Mouse (Mus musculus) heart, postnatal 0 days (tissue): Measurements from ENCODE around the gene Kcng3. TPM values are rescaled to one million over a fixed set of nuclear protein-coding genes. Genes with fewer than 3 reads are reported as not detected.
A peak's percentile ranks its signal among the peaks of the same experiment; 100 is the strongest.

Experiments
- ATAC-seq: fragments of 200-750 bp; cut with Nextera tagmentation; 2 replicates; pipeline ENCODE4 v1.8.0; 2017; ENCODE audit warnings: low read depth, moderate number of reproducible peaks, moderate library complexity; ENCODE audit not compliant: insufficient read depth
- DNase-seq: peaks from one replicate; pipeline ENCODE4 v3.0.0-alpha.2; 2016; ENCODE audit warnings: low spot score
- H3K27ac ChIP-seq: fragments of 300-500 bp; sonication (generic); 2 replicates; pipeline ENCODE4 v1.5.1; 2014; ENCODE audit warnings: low read depth, mild to moderate bottlenecking
- H3K27me3 ChIP-seq: fragments of 300-500 bp; sonication (generic); 2 replicates; pipeline ENCODE4 v1.6.1; 2014; ENCODE audit warnings: low read length, mixed read lengths; ENCODE audit not compliant: control insufficient read depth, insufficient read depth
- H3K36me3 ChIP-seq: fragments of 300-500 bp; sonication (generic); replicated peaks from 2 replicates; pipeline ENCODE4 v1.6.1; 2014; ENCODE audit warnings: low read length, mixed read lengths; ENCODE audit not compliant: control insufficient read depth, insufficient read depth
- H3K4me1 ChIP-seq: fragments of 300-500 bp; sonication (generic); 2 replicates; pipeline ENCODE4 v1.6.1; 2014; ENCODE audit warnings: antibody characterized with exemption; ENCODE audit not compliant: control insufficient read depth, insufficient read depth
- H3K4me2 ChIP-seq: fragments of 300-500 bp; sonication (generic); 2 replicates; pipeline ENCODE4 v1.6.1; 2014; ENCODE audit warnings: low read depth, mild to moderate bottlenecking, low read length, moderate library complexity
- H3K4me3 ChIP-seq: fragments of 300-500 bp; sonication (generic); 2 replicates; pipeline ENCODE4 v1.5.1; 2014; ENCODE audit warnings: low read depth, low read length
- H3K9ac ChIP-seq: fragments of 300-500 bp; sonication (generic); replicated peaks from 2 replicates; pipeline ENCODE4 v1.6.1; 2014; ENCODE audit warnings: low read depth, low read length, mixed read lengths
- H3K9me3 ChIP-seq: fragments of 300-500 bp; sonication (generic); replicated peaks from 2 replicates; pipeline ENCODE4 v1.6.1; 2016; ENCODE audit warnings: low read length; ENCODE audit not compliant: control insufficient read depth
- CTCF ChIP-seq: IDR thresholded peaks from 2 replicates; pipeline ENCODE4 v1.5.1; 2016; ENCODE audit warnings: antibody characterized with exemption, control low read depth, low read depth
- EP300 ChIP-seq: IDR thresholded peaks from 2 replicates; pipeline ENCODE4 v1.6.1; 2016; ENCODE audit warnings: antibody characterized with exemption, low read depth
- WGBS: fragments of 180-500 bp; shearing (Covaris S2); extraction: QIAGEN DNeasy Blood & Tissue Kit; methylation state at CpG from one replicate; pipeline ENCODE4 v1.1.7; 2014; 5-methylcytosine and 5-hydroxymethylcytosine counted together
- polyA plus RNA-seq: library from polyadenylated mRNA; unstranded; fragments of >200 nt; fragmentation: Nextera tagmentation; extraction: Ambion mirVana; gene quantifications from 2 replicates; pipeline ENCODE4 v1.2.1, GENCODE M21; 2015
- total RNA-seq: library from RNA; depleted of rRNA; stranded (reverse); fragments of >200 nt; gene quantifications from 2 replicates; pipeline ENCODE4 v1.2.3, GENCODE M21; 2014; ENCODE audit warnings: low replicate concordance

Kcng3 gene
- total and polyA plus RNA-seq, 2 experiments from 2014 or later, result not detected

- H3K36me3 ChIP-seq, result no peaks in the 10 kb centered on the region
- no peak overlapping the region for H3K27ac ChIP-seq
- H3K9me3 ChIP-seq, result 0 out of 2 replicates have a peak, but pooled peaks cover 3% of the 10 kb centered on the region
- H3K27me3 ChIP-seq, result peaks cover 13% of the 10 kb centered on the region
- DNase-seq (no peak), ATAC-seq (no peak)
- TF ChIP-seq CTCF (peak; percentile 23; the same call in 1 of the 2 replicates), EP300 (no peak)
- H3K4me2 ChIP-seq, result no peak overlapping the region
- WGBS, result 75% methylated on average over 2 of the region's 2 CpGs
- H3K4me3 ChIP-seq, result no peak overlapping the region
- H3K4me1 ChIP-seq, result peaks cover 6% of the 10 kb centered on the region
- no peak overlapping the region for H3K9ac ChIP-seq
These were observed 5.7 kb upstream of the Kcng3 start for GRCm38 (mm10) chr17:83637393-83637792.

DNA sequence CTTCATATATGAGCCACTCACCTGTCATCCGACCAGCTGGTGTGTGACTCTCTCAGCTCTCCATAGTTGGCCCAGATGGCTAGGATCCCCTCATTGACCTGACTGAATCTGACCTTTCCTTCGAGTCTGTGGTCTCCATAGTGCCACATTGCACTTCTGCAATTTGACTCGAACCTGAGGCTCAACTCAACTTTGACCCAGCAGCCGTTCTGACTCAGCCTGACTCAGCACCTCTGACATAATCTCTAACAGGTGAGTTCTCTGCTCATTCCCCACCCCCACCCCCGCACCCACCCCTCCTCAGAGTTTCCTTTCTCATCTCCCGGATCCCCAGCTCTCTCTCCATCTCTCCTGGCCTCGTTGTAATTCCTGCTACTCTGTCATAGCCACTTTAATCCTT is 4.7 kb upstream of the Kcng3 start:
- H3K36me3 ChIP-seq, result no peaks in the 10 kb centered on the region
- H3K9ac ChIP-seq, result no peak overlapping the region
- H3K9me3 ChIP-seq, result 0 out of 2 replicates have a peak, but pooled peaks cover 3% of the 10 kb centered on the region
- no peak overlapping the region for H3K4me2 ChIP-seq
- ATAC-seq (no peak), DNase-seq (no peak)
- TF ChIP-seq CTCF, result no peak
- no peak for TF ChIP-seq EP300
- H3K27me3 ChIP-seq, result peaks cover 22% of the 10 kb centered on the region
- peaks cover 12% of the 10 kb centered on the region for H3K4me1 ChIP-seq
- WGBS, result 80% methylated on average over 7 of the region's 7 CpGs
- H3K27ac ChIP-seq, result no peak overlapping the region
- H3K4me3 ChIP-seq, result no peak overlapping the region

GRCm38 (mm10) chr17:83632653-83633570 is 1.2 kb upstream of the Kcng3 start:
- ATAC-seq (no peak; the same call in 1 of the 2 replicates), DNase-seq (peak; percentile 79)
- Histone ChIP-seq H3K27me3 (peaks cover 58% of the 10 kb centered on the region), H3K4me3 (peak overlapping the region; percentile 58), H3K27ac (no peak overlapping the region), H3K36me3 (no peaks in the 10 kb centered on the region), H3K9me3 (0 out of 2 replicates have a peak, but pooled peaks cover 3% of the 10 kb centered on the region), H3K9ac (no peak overlapping the region), H3K4me2 (peak overlapping the region; percentile 90), H3K4me1 (peaks cover 16% of the 10 kb centered on the region)
- TF ChIP-seq EP300 (no peak), CTCF (peak; percentile 64)
- WGBS, result 2% methylated on average over 24 of the region's 24 CpGs

GRCm38 (mm10) chr17:83630787-83631678 is 662 bp downstream of the Kcng3 start:
- TF ChIP-seq CTCF (no peak), EP300 (no peak)
- Histone ChIP-seq H3K9me3 (no peaks in the 10 kb centered on the region), H3K4me3 (peak overlapping the region; percentile 58), H3K9ac (no peak overlapping the region), H3K36me3 (no peaks in the 10 kb centered on the region), H3K27me3 (peaks cover 66% of the 10 kb centered on the region), H3K4me2 (peak overlapping the region; percentile 90), H3K27ac (no peak overlapping the region), H3K4me1 (peaks cover 16% of the 10 kb centered on the region)
- 1% methylated on average over 95 of the region's 109 CpGs for WGBS
- DNase-seq (no peak), ATAC-seq (peak; percentile 55)

DNA sequence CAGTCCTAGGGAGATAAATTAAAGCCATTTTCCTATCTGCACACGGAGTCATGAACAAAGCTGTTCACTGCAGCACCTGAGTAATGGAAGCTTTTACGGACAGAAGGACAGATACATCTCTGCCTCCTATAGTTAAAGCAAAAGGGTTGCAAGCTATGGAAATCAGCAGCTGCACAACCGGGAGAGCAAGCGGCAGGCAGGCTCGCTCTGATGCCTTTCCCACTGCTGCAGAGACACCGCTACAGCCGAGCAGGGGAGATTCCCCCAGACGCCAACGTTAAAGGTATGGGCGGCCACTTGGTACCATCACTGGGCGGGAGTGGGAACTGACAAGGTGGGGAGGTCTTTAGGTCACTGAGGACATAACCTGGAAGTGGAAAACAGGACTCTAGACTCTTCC is 17.8 kb downstream of the Kcng3 start:
- H3K9me3 ChIP-seq, result no peaks in the 10 kb centered on the region
- DNase-seq (no peak), ATAC-seq (no peak)
- 16% methylated on average over 11 of the region's 11 CpGs for WGBS
- no peak overlapping the region for H3K27ac ChIP-seq
- peak overlapping the region; percentile 23 for H3K4me3 ChIP-seq
- TF ChIP-seq CTCF, result no peak
- no peak for TF ChIP-seq EP300
- H3K4me1 ChIP-seq, result no peaks in the 10 kb centered on the region
- H3K36me3 ChIP-seq, result no peaks in the 10 kb centered on the region
- H3K4me2 ChIP-seq, result peak overlapping the region; percentile 45
- H3K9ac ChIP-seq, result no peak overlapping the region
- peaks cover 4% of the 10 kb centered on the region; the same call in 1 of the 2 replicates for H3K27me3 ChIP-seq
